Mouse (Mus musculus) liver, adult 2 months (tissue): Measurements from ENCODE around the gene Dcp1a. TPM values are rescaled to one million over a fixed set of nuclear protein-coding genes. Genes with fewer than 3 reads are reported as not detected.

Experiments used
- DNase-seq: peaks from one replicate; pipeline ENCODE4 v3.0.0-alpha.2; 2011; ENCODE audit warnings: low read depth, low spot score; ENCODE audit errors: extremely low read depth
- H3K27ac ChIP-seq: fragments of 200-500 bp; replicated peaks from 2 replicates; pipeline ENCODE4 v1.5.1; 2012; ENCODE audit warnings: low read depth, mild to moderate bottlenecking, control low read depth, inconsistent platforms, low read length; ENCODE audit not compliant: insufficient read depth
- H3K27me3 ChIP-seq: fragments of 200-500 bp; 2 replicates; pipeline ENCODE4 v1.6.1; 2012; ENCODE audit warnings: mild to moderate bottlenecking, moderate library complexity, low read length, inconsistent platforms; ENCODE audit not compliant: control insufficient read depth, insufficient read depth
- H3K36me3 ChIP-seq: fragments of 200-500 bp; 2 replicates; pipeline ENCODE4 v1.6.1; 2012; ENCODE audit warnings: low read length, inconsistent platforms; ENCODE audit not compliant: control insufficient read depth, insufficient read depth
- H3K4me1 ChIP-seq: fragments of 200-500 bp; 2 replicates; pipeline ENCODE4 v1.6.1; 2011; ENCODE audit warnings: low read length; ENCODE audit not compliant: control insufficient read depth, insufficient read depth
- H3K4me3 ChIP-seq: fragments of 200-500 bp; 2 replicates; pipeline ENCODE4 v1.5.1; 2011; ENCODE audit warnings: low read depth, mild to moderate bottlenecking, control low read depth, low read length, moderate library complexity; ENCODE audit not compliant: insufficient read depth
- H3K79me2 ChIP-seq: fragments of 200-500 bp; 2 replicates; pipeline ENCODE4 v1.6.1; 2012; ENCODE audit warnings: inconsistent platforms, mild to moderate bottlenecking, low read length, moderate library complexity; ENCODE audit not compliant: control insufficient read depth, insufficient read depth
- H3K9ac ChIP-seq: fragments of 200-500 bp; 2 replicates; pipeline ENCODE4 v1.6.1; 2012; ENCODE audit warnings: low read depth, mild to moderate bottlenecking, control low read depth, inconsistent platforms, low read length
- CTCF ChIP-seq: fragments of 200-500 bp; IDR thresholded peaks from 2 replicates; pipeline ENCODE4 v1.5.1; 2011; ENCODE audit warnings: low read depth, low read length, control low read depth
- POLR2A ChIP-seq: fragments of 200-500 bp; IDR thresholded peaks from 2 replicates; pipeline ENCODE4 v1.6.1; 2011; ENCODE audit warnings: low read length, control low read depth; ENCODE audit not compliant: insufficient read depth; ENCODE audit errors: extremely low read depth
- WGBS: fragments of 180-500 bp; shearing (Covaris S2); methylation state at CpG from one replicate; pipeline ENCODE4 v1.1.7; 2018; 5-methylcytosine and 5-hydroxymethylcytosine counted together
- polyA plus RNA-seq: library from polyadenylated mRNA; depleted of rRNA; stranded (reverse); fragments of >200 nt; gene quantifications from 2 replicates; pipeline ENCODE4 v1.2.3, GENCODE M21; 2012
- total RNA-seq: library from RNA; depleted of rRNA; stranded (reverse); fragments of >200 nt; gene quantifications from 2 replicates; pipeline ENCODE4 v1.2.3, GENCODE M21; 2014

Gene Dcp1a
- total and polyA plus RNA-seq, 2 experiments, result 6.8 to 8.9 TPM

DNA sequence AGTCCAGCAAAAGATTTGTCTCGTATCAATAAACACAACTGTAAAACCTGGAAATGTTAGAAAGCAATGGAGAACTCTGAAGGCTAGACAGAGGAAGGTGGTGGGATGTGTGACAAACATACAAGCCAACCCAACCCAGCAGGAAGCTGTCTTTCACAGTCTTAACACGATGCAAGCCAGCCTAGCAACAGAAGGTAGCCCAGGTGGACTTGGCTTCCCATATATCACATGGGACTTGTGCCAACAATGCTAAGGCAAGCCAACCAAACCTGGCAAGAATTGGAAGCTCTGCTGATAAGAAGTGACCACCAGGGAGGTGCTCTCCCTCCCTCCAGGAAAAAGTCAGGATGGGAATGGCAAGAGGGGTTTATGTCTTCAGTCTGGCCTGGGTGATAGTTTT lies 18.9 kb downstream of the Dcp1a start:
- no peak for DNase-seq
- Histone ChIP-seq H3K9ac (no peak overlapping the region), H3K36me3 (peaks cover 7% of the 10 kb centered on the region), H3K27ac (no peak overlapping the region), H3K4me1 (no peaks in the 10 kb centered on the region), H3K27me3 (no peaks in the 10 kb centered on the region), H3K4me3 (no peak overlapping the region), H3K79me2 (peaks cover 6% of the 10 kb centered on the region; the same call in 1 of the 2 replicates)
- TF ChIP-seq POLR2A (no peak), CTCF (no peak)
- 64% methylated on average over 2 of the region's 2 CpGs for WGBS

DNA sequence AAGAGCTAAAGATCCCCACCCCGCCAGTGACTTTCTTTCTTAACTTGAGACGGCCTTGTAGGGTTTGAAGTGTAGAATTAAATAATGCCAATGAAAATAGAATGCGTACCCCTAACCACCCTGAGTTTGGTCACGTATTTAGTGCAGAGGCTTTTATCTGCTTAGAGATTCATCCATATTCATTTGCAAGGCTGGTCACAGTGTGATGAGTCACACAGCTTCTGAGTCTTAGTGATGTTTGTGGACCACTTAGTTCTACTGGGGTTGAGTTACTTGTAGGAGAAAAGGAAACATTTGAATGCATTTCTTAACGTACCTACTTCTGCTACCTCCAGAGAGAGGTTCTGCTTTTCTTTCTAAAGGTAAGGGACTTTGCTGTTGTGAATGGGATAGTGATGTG lies 25.7 kb downstream of the Dcp1a start:
- TF ChIP-seq POLR2A (no peak), CTCF (no peak)
- H3K36me3 ChIP-seq, result peaks cover 32% of the 10 kb centered on the region
- DNase-seq, result no peak
- no peaks in the 10 kb centered on the region for H3K27me3 ChIP-seq
- H3K79me2 ChIP-seq, result peaks cover 4% of the 10 kb centered on the region; the same call in 1 of the 2 replicates
- H3K9ac ChIP-seq, result no peak overlapping the region
- no peak overlapping the region for H3K4me3 ChIP-seq
- WGBS, result 93% methylated on average over 5 of the region's 5 CpGs
- no peak overlapping the region for H3K27ac ChIP-seq
- H3K4me1 ChIP-seq, result no peaks in the 10 kb centered on the region

DNA sequence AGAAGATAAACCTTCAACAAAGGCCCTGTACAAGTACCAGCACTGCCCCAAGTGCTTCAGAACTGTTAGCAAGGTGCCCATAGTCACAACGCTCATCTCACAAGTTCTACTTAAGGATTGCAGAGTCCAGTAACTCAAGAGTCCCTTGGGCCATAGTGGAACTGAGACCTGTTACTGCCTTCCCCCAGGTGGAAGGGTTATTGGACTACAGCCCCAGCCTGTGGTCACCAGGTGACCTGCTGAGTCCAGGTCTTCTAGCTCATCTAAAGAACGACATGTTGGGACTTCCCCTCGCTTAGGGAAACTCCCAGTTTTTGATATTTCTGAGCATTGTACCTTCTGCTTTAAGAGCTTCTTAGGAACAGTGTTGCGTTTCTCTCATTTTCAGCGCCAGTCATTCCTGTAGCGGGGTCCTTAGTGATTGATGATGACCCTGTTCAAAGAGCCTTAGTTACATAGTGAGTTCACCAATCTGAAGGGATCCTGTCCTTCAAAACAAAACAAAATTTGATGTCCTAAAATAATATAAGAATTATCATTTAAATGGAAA lies 31.0 kb downstream of the Dcp1a start:
- DNase-seq, result no peak
- H3K9ac ChIP-seq, result no peak overlapping the region
- TF ChIP-seq POLR2A (no peak), CTCF (no peak)
- no peaks in the 10 kb centered on the region for H3K4me1 ChIP-seq
- H3K27ac ChIP-seq, result no peak overlapping the region
- peaks cover 30% of the 10 kb centered on the region for H3K36me3 ChIP-seq
- H3K27me3 ChIP-seq, result no peaks in the 10 kb centered on the region
- H3K4me3 ChIP-seq, result no peak overlapping the region
- 93% methylated on average over 6 of the region's 6 CpGs for WGBS
- 0 out of 2 replicates have a peak, but pooled peaks cover 3% of the 10 kb centered on the region for H3K79me2 ChIP-seq

DNA sequence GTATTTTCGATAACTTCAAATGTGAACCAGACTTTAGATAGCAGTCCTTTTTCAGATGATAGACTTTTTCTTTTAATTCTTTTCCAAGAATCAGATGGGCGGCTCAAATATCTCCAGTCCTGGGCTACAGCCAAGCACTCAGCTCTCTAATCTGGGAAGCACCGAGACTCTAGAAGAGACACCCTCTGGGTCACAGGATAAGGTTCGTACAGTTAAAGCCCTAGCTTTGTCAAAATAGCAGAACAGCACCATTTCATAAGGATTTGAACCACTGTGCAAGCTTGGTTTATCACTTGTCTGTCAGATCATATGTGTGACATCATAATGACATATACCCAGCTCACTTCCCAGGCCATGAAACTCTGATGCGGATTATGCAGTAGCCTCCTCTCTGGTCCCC lies 33.6 kb downstream of the Dcp1a start:
- TF ChIP-seq POLR2A, result no peak
- TF ChIP-seq CTCF, result no peak
- peaks cover 25% of the 10 kb centered on the region for H3K36me3 ChIP-seq

DNA sequence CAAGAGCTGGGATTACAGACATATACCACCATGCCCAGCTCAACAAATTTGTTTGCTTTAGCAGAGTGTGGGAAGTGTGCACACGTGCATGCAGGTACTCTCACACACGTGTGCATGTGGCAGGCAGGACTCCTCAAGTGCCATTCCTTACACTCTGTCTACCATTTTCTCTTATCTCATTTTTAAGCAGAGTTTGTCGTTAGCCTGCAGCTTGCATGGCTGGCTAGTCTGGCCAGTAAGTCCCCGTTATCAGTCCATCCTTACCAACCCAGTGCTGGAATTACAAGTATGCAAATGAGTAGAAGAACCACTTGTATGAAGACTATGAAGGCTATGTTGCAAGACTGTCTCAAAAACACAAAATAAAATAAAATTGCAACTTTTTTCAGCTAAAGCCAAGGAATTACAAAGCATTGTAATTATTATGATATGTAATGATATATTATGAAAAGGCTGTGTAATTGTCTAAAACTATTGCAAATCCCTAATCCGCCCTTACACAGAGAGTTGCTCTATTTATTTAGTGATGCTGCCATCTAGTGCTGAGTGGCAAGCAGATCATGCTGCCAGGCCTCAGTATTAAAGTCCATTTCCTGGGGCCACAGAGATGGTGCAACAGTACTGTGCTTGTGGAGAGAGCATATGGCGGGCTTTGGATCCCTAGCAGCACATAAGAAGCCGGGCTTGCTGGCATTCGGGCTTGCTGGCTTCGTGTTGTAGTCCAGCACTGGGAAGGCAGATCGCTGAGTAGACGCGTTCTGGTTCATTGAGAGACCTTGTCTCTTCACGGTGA lies 36.8 kb downstream of the Dcp1a start:
- Histone ChIP-seq H3K36me3 (peaks cover 23% of the 10 kb centered on the region), H3K27me3 (no peaks in the 10 kb centered on the region), H3K4me1 (peaks cover 1% of the 10 kb centered on the region; the same call in 1 of the 2 replicates), H3K9ac (no peak overlapping the region), H3K79me2 (no peaks in the 10 kb centered on the region), H3K4me3 (no peak overlapping the region), H3K27ac (no peak overlapping the region)
- peak; percentile 82 for DNase-seq
- TF ChIP-seq CTCF (peak; percentile 57), POLR2A (no peak)
- 65% methylated on average over 13 of the region's 13 CpGs for WGBS

More for the DNA sequence above, 33.6 kb downstream of the Dcp1a start:
- H3K27me3 ChIP-seq, result no peaks in the 10 kb centered on the region
- no peaks in the 10 kb centered on the region for H3K79me2 ChIP-seq
- WGBS, result 75% methylated on average over 5 of the region's 5 CpGs
- DNase-seq, result no peak
- no peak overlapping the region for H3K9ac ChIP-seq
- H3K4me3 ChIP-seq, result no peak overlapping the region
- no peak overlapping the region for H3K27ac ChIP-seq
- peaks cover 1% of the 10 kb centered on the region; the same call in 1 of the 2 replicates for H3K4me1 ChIP-seq

DNA sequence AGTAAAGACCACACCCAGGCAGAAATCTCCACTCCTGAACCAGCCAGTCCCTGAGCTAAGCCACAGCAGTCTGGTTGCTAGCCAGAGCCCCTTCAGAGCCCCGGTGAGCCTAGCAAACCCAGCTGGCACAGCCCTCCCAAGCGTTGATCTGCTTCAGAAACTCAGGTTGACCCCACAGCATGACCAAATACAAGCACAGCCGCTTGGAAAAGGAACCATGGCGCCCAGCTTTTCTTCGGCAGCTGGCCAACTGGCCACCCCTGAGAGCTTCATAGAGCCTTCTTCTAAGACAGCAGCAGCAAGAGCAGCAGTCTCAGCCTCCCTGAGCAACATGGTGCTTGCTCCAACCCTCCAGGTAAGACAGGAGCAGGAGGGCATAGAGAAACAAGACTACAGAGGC lies 40.0 kb downstream of the Dcp1a start:
- no peaks in the 10 kb centered on the region for H3K79me2 ChIP-seq
- no peak overlapping the region for H3K4me3 ChIP-seq
- 92% methylated on average over 5 of the region's 5 CpGs for WGBS
- H3K9ac ChIP-seq, result no peak overlapping the region
- no peak for TF ChIP-seq CTCF
- no peak for TF ChIP-seq POLR2A
- no peak for DNase-seq
- H3K27me3 ChIP-seq, result no peaks in the 10 kb centered on the region
- peaks cover 26% of the 10 kb centered on the region for H3K36me3 ChIP-seq
- no peak overlapping the region for H3K27ac ChIP-seq
- H3K4me1 ChIP-seq, result peaks cover 1% of the 10 kb centered on the region; the same call in 1 of the 2 replicates
